Mouse (Mus musculus) bone marrow, adult 2 months (tissue): Measurements from ENCODE around the gene Zfp706.

Experiments used
- CTCF ChIP-seq: fragments of 200-500 bp; IDR thresholded peaks from 2 replicates; pipeline ENCODE4 v1.5.1; 2011; ENCODE audit warnings: low read length, control low read depth; ENCODE audit not compliant: control insufficient read depth, insufficient read depth
- POLR2A ChIP-seq: fragments of 200-500 bp; IDR thresholded peaks from 2 replicates; pipeline ENCODE4 v1.6.1; 2011; ENCODE audit warnings: low read depth, mild to moderate bottlenecking, control low read depth, low read length, borderline replicate concordance; ENCODE audit not compliant: control insufficient read depth

- TF ChIP-seq CTCF (no peak), POLR2A (no peak)
These were observed 28.4 kb downstream of the Zfp706 start for GRCm38 (mm10) chr15:36979159-36979487.
